Mouse (Mus musculus) MEL (cell line): ENCODE results near the gene Actl11.

Experiments
- CTCF ChIP-seq, 3 experiments: IDR thresholded peaks in 2 of 3; conservative IDR thresholded peaks in 1 of 3; 2 replicates each; pipeline ENCODE4 v1.5.1; 2011 to 2012; ENCODE audit warnings: low read length in 3 of 3, low read depth in 2 of 3, mild to moderate bottlenecking in 2 of 3, improper control_type of control experiment in 1 of 3, inconsistent platforms in 1 of 3, mixed read lengths in 1 of 3, moderate library complexity in 1 of 3; ENCODE audit not compliant: control insufficient read depth in 1 of 3, insufficient read depth in 1 of 3, poor library complexity in 1 of 3, severe bottlenecking in 1 of 3
- MAX ChIP-seq: IDR thresholded peaks from 2 replicates; pipeline ENCODE4 v1.6.1; 2011; ENCODE audit warnings: low read length, improper control_type of control experiment
- POLR2A ChIP-seq, 2 experiments: IDR thresholded peaks; 2 replicates each; pipeline ENCODE4 v1.6.1; 2011 to 2012; ENCODE audit warnings: low read length in 2 of 2, mild to moderate bottlenecking in 2 of 2, control low read depth in 1 of 2, improper control_type of control experiment in 1 of 2, low read depth in 1 of 2, moderate library complexity in 1 of 2; ENCODE audit not compliant: control insufficient read depth in 1 of 2, insufficient read depth in 1 of 2, poor library complexity in 1 of 2
- ZC3H11A ChIP-seq: IDR thresholded peaks from 2 replicates; pipeline ENCODE4 v1.6.1; 2012; ENCODE audit warnings: low read depth, mild to moderate bottlenecking, inconsistent platforms, low read length, improper control_type of control experiment
- ZMIZ1 ChIP-seq: IDR thresholded peaks from 2 replicates; pipeline ENCODE4 v1.6.1; 2012; ENCODE audit warnings: low read depth, mild to moderate bottlenecking, inconsistent platforms, low read length, improper control_type of control experiment, moderate library complexity

DNA sequence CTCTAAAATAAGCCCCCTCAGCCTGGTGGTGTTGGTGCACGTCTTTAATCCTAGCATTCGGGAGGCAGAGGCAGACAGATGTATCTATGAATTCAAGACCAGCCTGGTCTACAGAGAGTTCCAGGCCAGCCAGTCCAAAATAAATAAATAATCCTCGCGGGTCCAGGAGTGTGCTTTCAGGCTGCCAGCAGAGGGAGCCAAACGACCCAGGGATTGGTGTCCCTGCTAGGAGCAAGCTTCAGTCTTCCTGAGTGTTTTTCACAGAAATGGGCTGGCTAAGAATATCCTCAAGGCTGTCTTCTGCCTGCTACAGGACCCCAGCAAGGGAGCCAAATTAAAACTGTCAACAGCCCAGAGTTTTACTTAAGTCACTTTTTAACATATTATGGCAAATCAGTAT is 35.4 kb downstream of the Actl11 start:
- no peak for TF ChIP-seq ZMIZ1
- TF ChIP-seq MAX: no peak
- peak; percentile 98 for TF ChIP-seq ZC3H11A
- no peak for TF ChIP-seq POLR2A (IDR thresholded peaks at IDR 0.05; ENCODE audit: control insufficient read depth in 1 of 2, insufficient read depth in 1 of 2, low read depth in 1 of 2, low read length in 2 of 2, poor library complexity in 1 of 2)
- peak; percentile 94 to 96 (median 95) for TF ChIP-seq CTCF (IDR thresholded peaks at IDR 0.05 in 2 of 3, conservative IDR thresholded peaks at IDR 0.05 in 1 of 3; ENCODE audit: control insufficient read depth in 1 of 3, insufficient read depth in 1 of 3, low read depth in 2 of 3, low read length in 3 of 3, poor library complexity in 1 of 3, severe bottlenecking in 1 of 3)
